Mouse (Mus musculus): ENCODE data around the gene Sez6. TPM values are rescaled to one million over a fixed set of nuclear protein-coding genes. Genes with fewer than 3 reads are reported as not detected.

The Sez6 gene
- total RNA-seq (2021) = 3.5 and 3.8 TPM in 2 replicates
- long read RNA-seq, experiment 1, full-length matches to known transcripts = 3 of 5 reads
- long read RNA-seq, experiment 1, partial matches to known transcripts = 1 of 5 reads
- long read RNA-seq, experiment 1, other reads (novel, unspliced or antisense) = 1 of 5 reads
- long read RNA-seq, experiment 2, full-length matches to known transcripts = 2 of 4 reads
- long read RNA-seq, experiment 2, partial matches to known transcripts = 1 of 4 reads
- long read RNA-seq, experiment 2, other reads (novel, unspliced or antisense) = 1 of 4 reads

GRCm38 (mm10) chr11:77930751-77931540 is at the start of gene Sez6:
Sez6 (plus strand) TSS chr11:77930800.
- DNase-seq = peak; percentile 92

DNA sequence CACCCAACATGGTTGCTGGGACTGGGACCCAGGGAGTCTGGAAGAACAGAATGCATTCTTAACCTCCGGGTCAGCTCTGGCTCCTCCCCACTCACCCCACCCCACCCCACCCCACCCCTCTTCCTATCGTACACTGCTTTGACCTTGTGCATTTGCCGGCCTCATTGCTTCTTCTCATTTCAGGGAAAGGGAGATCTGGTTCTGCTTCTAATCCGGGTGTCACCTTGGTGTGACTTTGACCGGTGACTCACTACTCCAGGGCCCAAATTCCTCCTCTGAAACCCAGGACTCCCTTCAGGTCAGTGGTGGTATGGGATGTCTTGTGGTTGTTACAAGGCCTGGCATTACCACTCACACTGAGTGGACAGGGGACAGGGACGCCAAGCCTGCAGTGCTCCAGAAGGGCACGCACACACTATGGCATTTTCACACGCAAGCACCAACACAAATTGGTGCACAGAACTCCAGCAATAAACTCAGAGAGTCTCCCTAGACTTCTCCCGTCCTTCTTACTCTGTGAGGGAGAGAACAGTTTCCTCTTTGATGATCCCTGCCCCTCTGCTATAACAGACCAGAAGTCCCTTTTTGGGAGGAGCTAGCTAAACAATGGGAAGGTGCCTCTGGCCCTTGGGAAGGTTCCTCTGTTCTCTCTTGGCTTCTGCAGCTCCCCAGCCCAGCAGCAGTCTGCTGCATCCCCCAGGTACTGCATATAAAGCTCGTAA is 45.9 kb upstream of the Sez6 start:
- DNase-seq = no peak

- no peak for DNase-seq
Observed at GRCm38 (mm10) chr11:77885246-77885575, 45.4 kb upstream of the Sez6 start.

DNA sequence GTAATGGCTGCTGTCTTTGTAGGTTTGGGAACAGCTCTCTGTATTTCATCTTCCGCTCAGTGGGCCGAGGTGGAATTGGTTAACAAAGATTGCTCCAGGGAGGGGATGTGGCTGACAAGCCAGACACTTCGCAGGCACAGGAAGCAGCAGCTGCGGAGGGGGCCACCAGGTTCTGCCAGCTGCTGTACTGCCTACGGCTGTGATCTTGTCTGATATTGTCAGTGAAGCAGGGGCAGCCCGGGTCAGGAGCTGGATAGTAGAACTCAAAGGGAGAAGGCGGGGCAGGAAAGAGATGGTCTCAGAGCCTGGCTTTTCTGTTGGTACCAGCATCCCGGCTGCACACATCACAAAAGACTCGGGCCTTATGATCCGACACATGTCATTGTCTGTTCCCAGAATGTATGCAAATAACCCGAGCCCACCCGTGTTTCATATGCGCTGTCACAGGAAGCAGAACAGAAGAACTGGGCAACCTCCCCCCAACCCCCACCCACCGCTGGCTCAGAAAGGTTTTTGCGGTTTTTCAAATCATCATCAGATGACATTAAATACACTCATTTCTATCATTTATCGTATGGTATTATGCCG is 43.1 kb upstream of the Sez6 start:
- peak; percentile 65 for DNase-seq

DNA sequence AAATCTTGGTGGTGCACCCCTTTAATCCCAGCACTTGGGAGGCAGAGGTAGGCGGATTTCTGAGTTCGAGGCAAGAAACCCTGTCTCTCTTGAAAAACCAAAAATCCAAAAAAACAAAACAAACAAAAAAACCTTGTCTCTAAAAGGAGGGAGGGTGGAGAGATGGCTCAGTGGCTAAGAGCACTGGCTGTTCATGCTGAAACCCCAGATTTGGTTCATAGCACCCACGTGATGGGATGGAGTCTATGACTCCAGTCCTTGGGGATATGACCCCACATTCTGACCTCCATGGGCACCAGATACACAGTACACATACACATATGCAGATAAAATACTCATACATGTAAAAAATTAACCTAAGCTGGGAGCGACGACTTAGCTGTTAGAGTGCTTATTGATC is 41.8 kb upstream of the Sez6 start:
- no peak for DNase-seq

DNA sequence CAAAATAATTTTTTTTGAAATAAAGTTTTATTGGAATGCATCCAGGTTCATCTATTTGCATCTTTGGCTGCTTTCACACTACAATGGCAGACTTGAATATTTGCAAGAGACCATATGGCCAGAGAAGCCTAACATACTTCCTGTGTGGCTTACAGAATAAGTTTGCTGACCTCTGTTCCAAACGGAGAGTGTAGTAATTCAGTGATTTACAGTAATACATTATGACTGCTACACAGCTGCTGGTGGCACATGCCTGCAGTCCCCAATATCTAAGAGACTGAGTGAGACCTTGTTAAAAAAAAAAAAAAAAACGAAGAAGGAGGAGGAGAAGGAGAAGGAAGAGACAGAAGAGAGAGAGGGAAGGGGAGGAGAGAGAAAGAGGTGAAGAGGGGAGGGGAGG is 41.1 kb upstream of the Sez6 start:
- DNase-seq = no peak

- DNase-seq = no peak
Observed at GRCm38 (mm10) chr11:77890648-77891258, 39.8 kb upstream of the Sez6 start.

- DNase-seq = no peak
Observed at GRCm38 (mm10) chr11:77892883-77893282, 37.7 kb upstream of the Sez6 start.

GRCm38 (mm10) chr11:77893283-77893682 is 37.3 kb upstream of the Sez6 start:
- no peak for DNase-seq

GRCm38 (mm10) chr11:77893787-77894718 is 36.5 kb upstream of the Sez6 start, which contains the start of gene Pipox:
Pipox (minus strand) TSS chr11:77894096.
- peak; percentile 97 for DNase-seq

DNA sequence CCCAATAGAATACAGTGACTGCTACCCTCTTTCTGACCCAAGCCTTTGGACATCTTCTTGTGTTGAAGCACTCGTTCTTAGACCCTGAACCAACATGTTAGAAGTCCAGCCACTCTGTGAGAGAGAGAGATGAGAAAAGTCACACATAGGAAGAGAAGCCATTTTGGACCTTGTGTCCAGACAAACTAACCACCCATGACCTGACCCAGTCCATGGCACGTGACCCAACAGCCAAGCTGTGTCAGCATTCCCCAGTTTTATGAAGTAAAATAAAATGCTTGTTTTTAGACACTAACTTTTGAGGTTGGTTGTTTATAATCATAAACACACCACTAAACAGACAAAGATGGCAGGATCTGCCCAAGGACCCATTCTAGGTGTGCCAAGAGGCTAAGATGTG is 35.6 kb upstream of the Sez6 start:
- DNase-seq = no peak

DNA sequence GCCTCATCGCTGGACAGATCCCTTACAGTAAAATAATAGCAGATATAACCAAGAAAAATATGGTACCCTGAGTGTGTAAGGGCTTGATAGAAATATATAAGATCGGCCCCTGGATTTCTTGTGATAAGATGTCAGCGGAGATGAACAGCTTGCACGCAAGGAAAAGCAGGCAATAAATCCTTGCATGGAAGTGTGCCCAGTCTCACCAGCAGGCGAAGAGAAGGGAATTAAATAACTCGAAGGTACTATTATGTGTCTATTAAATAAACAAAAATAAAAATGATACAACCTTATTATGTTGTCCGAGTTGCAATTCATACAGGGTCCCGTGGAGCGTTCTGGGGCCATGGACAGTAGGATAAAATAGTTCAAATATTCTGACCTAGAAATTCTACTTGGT is 34.6 kb upstream of the Sez6 start:
- DNase-seq = no peak

- DNase-seq = no peak
Observed at GRCm38 (mm10) chr11:77896480-77896819, 34.1 kb upstream of the Sez6 start.

GRCm38 (mm10) chr11:77896820-77897805 is 33.5 kb upstream of the Sez6 start:
- peak; percentile 28 for DNase-seq

DNA sequence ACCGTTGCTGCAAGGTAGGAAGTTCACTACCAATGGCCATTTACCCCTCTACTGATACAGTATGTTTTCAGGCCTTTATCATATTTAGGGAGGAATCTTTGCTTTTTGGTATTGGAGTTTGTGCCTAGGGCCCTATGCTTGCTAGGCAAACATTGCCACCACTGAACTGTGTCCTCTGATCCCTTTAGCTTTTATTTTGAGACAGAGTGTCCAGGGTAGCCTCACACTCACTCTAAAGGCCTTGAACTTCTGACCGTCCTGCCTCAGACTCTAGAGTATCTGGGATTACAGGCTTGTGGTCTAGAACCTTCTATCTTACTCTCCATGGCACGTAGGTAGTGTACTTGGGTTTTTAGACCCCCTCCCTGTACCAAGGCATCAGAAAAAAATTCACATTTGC is 30.4 kb upstream of the Sez6 start:
- DNase-seq = no peak

DNA sequence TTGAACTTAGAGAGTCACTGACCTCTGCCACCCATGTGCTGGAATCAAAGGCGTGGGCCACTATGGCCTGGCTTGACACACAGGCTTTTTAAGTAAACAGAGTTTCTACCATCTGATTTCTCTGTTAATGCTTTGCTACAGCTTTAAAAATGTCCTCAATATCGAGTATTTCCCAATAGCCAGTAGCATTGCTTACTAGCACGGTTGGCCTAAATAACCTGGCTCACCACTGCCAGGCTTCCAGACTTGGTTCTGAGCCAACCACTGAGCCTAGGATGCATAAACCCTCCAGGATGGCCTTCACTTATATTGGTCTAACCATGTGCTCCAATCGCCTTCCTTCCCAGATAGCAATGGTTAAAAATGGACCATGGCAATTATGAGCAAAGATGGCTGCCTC is 29.9 kb upstream of the Sez6 start:
- peak; percentile 55 for DNase-seq

GRCm38 (mm10) chr11:77901366-77901765 is 29.2 kb upstream of the Sez6 start:
- no peak for DNase-seq

DNA sequence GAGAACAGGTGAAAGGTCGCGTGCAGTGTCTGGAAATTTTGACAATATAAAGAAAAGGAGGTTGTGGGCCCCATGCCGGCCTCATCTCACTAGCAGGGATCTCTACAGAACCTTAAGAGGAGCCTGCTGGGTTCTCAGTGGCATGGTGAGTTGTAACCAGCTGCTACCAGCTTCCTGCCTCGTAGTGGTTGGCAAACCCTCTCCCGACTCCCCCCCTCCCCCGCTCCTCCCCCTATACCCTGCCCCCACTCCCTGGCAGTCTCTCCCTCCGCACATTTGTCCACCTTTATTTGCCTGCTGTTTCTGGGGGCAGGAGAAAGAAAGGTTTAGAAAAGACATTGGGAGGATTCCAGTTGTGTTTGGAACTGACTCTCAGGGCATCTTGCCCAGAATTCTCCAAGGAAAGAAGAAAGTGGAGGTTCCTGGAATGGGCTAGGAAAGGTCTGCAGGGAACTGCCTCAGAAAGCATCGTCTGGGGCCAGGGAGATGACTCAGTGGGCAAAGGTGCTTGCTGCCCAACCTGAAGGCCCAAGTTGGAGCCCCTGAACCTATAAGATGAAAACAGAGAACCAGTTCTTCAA is 28.7 kb upstream of the Sez6 start:
- DNase-seq = no peak

GRCm38 (mm10) chr11:77903761-77904160 is 26.8 kb upstream of the Sez6 start:
- DNase-seq = no peak

- DNase-seq = no peak
Observed at GRCm38 (mm10) chr11:77904707-77905106, 25.9 kb upstream of the Sez6 start.

All from adrenal gland, postnatal 14 days (tissue).